Mouse (Mus musculus): ENCODE measurements at regions not wholly inside any gene's neighbourhood (a gene's known extent, or its start where the extent isn't known, plus 50 kb on each side); places are given as distances from the start of the nearest gene placed in this dataset.

DNA sequence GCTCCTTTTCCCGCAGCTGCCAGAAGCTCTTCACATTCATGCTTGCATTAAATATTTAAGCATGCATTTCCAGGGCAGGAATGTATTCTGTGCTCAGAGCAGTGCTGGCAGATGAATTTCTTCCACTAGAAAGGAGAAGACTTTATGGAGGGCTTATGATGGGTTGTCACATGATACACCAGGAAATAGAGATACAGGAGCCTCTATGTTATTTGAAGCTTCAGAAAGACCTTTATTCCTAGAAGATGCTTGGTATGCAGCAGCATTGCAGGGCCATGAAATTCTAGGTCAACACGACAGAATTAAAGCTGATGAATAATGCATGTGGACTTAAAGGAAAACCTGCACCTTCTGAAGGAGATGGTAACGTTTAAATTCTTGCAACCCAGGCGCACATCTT lies 212.1 kb downstream of the Adgrg6 start:
- DNase-seq (ENCODE audit: extremely low read depth, low read depth, low spot score): no peak
- H3K9ac ChIP-seq (ENCODE audit: low read depth, low read length): no peak overlapping the region
- 69% methylated on average over 4 of the region's 4 CpGs for WGBS
- H3K36me3 ChIP-seq (ENCODE audit: control insufficient read depth, insufficient read depth, low read length): no peaks in the 10 kb centered on the region
- H3K4me3 ChIP-seq (ENCODE audit: insufficient read depth, low read depth, low read length): no peak overlapping the region
- no peaks in the 10 kb centered on the region for H3K79me2 ChIP-seq (ENCODE audit: control insufficient read depth, insufficient read depth, low read length)
- no peaks in the 10 kb centered on the region for H3K4me1 ChIP-seq (ENCODE audit: control insufficient read depth, insufficient read depth, low read length)
- no peak for TF ChIP-seq POLR2A (IDR thresholded peaks at IDR 0.05; ENCODE audit: extremely low read depth, insufficient read depth, low read length)
- TF ChIP-seq CTCF (IDR thresholded peaks at IDR 0.05; ENCODE audit: low read depth, low read length): no peak
- H3K27ac ChIP-seq (replicated peaks; ENCODE audit: insufficient read depth, low read depth, low read length): no peak overlapping the region
- H3K27me3 ChIP-seq (ENCODE audit: control insufficient read depth, insufficient read depth, low read length): no peaks in the 10 kb centered on the region

DNA sequence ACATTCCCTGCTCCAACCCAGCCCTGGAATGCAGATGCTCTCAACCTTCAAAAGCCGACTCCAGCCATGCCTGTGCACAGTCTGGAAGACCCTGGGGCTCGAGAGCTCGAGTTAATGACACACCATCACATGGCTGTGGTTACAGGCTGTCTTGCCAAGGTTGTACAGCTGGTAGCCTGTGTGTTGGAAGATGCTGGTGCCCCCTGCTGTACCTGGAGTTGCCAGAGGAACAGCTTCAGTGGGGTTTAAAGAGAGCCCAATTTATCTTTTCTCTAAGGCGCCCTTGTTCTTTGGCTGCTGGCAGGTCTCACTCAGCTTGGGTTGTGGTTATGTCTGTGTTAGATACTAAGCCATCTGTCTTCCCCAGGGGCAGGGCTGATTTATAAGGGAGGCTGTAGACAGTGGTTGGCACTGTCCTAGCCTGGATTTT lies 212.8 kb downstream of the Adgrg6 start:
- H3K27me3 ChIP-seq (ENCODE audit: control insufficient read depth, insufficient read depth, low read length): no peaks in the 10 kb centered on the region
- TF ChIP-seq POLR2A (IDR thresholded peaks at IDR 0.05; ENCODE audit: extremely low read depth, insufficient read depth, low read length): no peak
- no peak for TF ChIP-seq CTCF (IDR thresholded peaks at IDR 0.05; ENCODE audit: low read depth, low read length)
- no peak overlapping the region for H3K4me3 ChIP-seq (ENCODE audit: insufficient read depth, low read depth, low read length)
- 62% methylated on average over 4 of the region's 4 CpGs for WGBS
- H3K79me2 ChIP-seq (ENCODE audit: control insufficient read depth, insufficient read depth, low read length): no peaks in the 10 kb centered on the region
- H3K4me1 ChIP-seq (ENCODE audit: control insufficient read depth, insufficient read depth, low read length): no peaks in the 10 kb centered on the region
- DNase-seq (ENCODE audit: extremely low read depth, low read depth, low spot score): no peak
- no peaks in the 10 kb centered on the region for H3K36me3 ChIP-seq (ENCODE audit: control insufficient read depth, insufficient read depth, low read length)
- H3K27ac ChIP-seq (replicated peaks; ENCODE audit: insufficient read depth, low read depth, low read length): no peak overlapping the region
- no peak overlapping the region for H3K9ac ChIP-seq (ENCODE audit: low read depth, low read length)

DNA sequence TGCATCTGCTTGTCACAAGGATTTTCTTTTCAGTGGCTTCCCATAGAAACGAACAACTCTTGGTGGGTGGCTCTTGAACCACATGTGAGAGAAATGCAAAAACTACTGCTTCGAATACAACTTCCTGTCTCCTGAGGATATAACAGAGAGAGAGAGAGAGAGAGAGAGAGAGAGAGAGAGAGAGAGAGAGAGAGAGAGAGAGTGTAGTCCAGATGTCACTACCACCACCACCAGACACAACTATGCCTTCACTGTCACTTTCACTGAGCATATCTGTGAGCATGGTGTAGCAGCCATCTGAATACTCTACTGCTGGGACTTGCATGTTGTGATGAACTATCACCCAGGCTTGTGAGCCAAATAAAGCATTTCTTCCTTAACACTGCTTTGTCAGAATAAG lies 216.6 kb downstream of the Adgrg6 start:
- DNase-seq (ENCODE audit: extremely low read depth, low read depth, low spot score): no peak
- Histone ChIP-seq H3K27me3 (ENCODE audit: control insufficient read depth, insufficient read depth, low read length) (no peaks in the 10 kb centered on the region), H3K27ac (replicated peaks; ENCODE audit: insufficient read depth, low read depth, low read length) (no peak overlapping the region), H3K9ac (ENCODE audit: low read depth, low read length) (no peak overlapping the region), H3K4me3 (ENCODE audit: insufficient read depth, low read depth, low read length) (no peak overlapping the region), H3K36me3 (ENCODE audit: control insufficient read depth, insufficient read depth, low read length) (no peaks in the 10 kb centered on the region), H3K79me2 (ENCODE audit: control insufficient read depth, insufficient read depth, low read length) (no peaks in the 10 kb centered on the region), H3K4me1 (ENCODE audit: control insufficient read depth, insufficient read depth, low read length) (no peaks in the 10 kb centered on the region)
- 63% methylated on average over 2 of the region's 2 CpGs for WGBS
- TF ChIP-seq CTCF (IDR thresholded peaks at IDR 0.05; ENCODE audit: low read depth, low read length): no peak
- TF ChIP-seq POLR2A (IDR thresholded peaks at IDR 0.05; ENCODE audit: extremely low read depth, insufficient read depth, low read length): no peak

DNA sequence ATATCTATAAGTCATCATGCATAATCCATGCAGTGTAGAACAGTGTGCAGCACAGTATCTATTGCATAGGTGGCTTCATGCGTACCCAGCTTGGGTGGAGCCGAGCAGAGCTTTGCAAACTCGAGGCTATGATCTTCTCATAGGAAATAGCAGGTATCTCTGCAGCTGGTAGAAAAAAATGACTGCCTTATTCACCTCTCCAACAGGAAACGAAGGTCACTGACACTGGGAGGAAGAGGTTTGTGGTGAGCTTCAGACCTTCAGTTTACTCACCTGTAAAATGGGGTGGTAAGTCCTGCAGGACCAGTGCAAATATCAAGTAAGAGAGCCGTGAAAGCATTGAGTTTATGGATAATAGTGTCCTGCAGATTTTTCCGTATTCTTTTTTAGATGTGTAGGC lies 219.2 kb downstream of the Adgrg6 start:
- WGBS: 74% methylated on average over 6 of the region's 6 CpGs
- Histone ChIP-seq H3K27ac (replicated peaks; ENCODE audit: insufficient read depth, low read depth, low read length) (no peak overlapping the region), H3K4me3 (ENCODE audit: insufficient read depth, low read depth, low read length) (no peak overlapping the region), H3K4me1 (ENCODE audit: control insufficient read depth, insufficient read depth, low read length) (no peaks in the 10 kb centered on the region), H3K27me3 (ENCODE audit: control insufficient read depth, insufficient read depth, low read length) (no peaks in the 10 kb centered on the region), H3K79me2 (ENCODE audit: control insufficient read depth, insufficient read depth, low read length) (no peaks in the 10 kb centered on the region), H3K36me3 (ENCODE audit: control insufficient read depth, insufficient read depth, low read length) (no peaks in the 10 kb centered on the region), H3K9ac (ENCODE audit: low read depth, low read length) (no peak overlapping the region)
- no peak for TF ChIP-seq CTCF (IDR thresholded peaks at IDR 0.05; ENCODE audit: low read depth, low read length)
- TF ChIP-seq POLR2A (IDR thresholded peaks at IDR 0.05; ENCODE audit: extremely low read depth, insufficient read depth, low read length): no peak
- DNase-seq (ENCODE audit: extremely low read depth, low read depth, low spot score): no peak

DNA sequence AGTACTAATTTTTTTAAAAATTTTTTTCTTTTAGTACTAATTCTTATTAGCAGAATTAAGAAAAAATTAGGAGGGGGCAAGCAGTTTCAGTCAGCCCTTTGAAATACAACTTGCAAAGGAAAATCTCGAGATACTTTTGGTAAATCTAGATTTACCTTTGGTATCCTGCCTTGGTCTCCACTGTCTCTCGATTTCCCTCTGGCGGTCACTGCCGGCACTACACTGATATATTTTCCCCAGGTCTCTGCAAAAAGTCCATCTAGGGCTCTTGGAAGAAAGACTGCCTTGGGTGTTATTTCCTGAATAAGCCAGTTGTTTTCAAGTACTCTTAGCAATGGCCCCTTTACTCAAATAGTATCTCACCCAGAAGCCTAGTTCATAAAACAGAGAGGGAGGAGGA lies 224.0 kb downstream of the Adgrg6 start:
- 2% methylated on average over 4 of the region's 4 CpGs for WGBS

DNA sequence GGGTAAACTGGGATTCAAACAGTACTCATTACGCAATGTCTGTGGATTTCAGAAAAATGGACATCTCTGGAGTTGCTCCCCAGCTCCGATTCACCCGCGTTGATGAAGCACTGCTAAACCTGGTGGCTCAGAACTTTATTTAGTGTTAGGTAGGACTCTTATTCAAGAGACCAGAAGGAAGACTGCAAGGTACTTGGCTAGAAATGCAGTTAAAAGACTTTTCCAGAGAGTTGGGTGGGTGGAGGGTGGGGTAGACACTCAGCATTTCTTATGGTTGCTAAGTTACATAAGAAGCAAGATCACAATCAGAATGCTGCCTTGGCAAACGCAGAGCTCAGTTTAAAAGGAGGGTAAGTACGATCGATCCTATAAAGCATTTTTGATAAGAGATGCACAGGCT lies 230.2 kb downstream of the Adgrg6 start:
- H3K4me3 ChIP-seq (ENCODE audit: insufficient read depth, low read depth, low read length): no peak overlapping the region
- H3K36me3 ChIP-seq (ENCODE audit: control insufficient read depth, insufficient read depth, low read length): no peaks in the 10 kb centered on the region
- TF ChIP-seq CTCF (IDR thresholded peaks at IDR 0.05; ENCODE audit: low read depth, low read length) (no peak), POLR2A (IDR thresholded peaks at IDR 0.05; ENCODE audit: extremely low read depth, insufficient read depth, low read length) (no peak)
- WGBS: 86% methylated on average over 7 of the region's 7 CpGs
- H3K4me1 ChIP-seq (ENCODE audit: control insufficient read depth, insufficient read depth, low read length): no peaks in the 10 kb centered on the region
- no peaks in the 10 kb centered on the region for H3K79me2 ChIP-seq (ENCODE audit: control insufficient read depth, insufficient read depth, low read length)
- H3K27me3 ChIP-seq (ENCODE audit: control insufficient read depth, insufficient read depth, low read length): no peaks in the 10 kb centered on the region
- no peak overlapping the region for H3K27ac ChIP-seq (replicated peaks; ENCODE audit: insufficient read depth, low read depth, low read length)
- no peak for DNase-seq (ENCODE audit: extremely low read depth, low read depth, low spot score)
- H3K9ac ChIP-seq (ENCODE audit: low read depth, low read length): no peak overlapping the region

More for the DNA sequence above, 224.0 kb downstream of the Adgrg6 start:
- Histone ChIP-seq H3K36me3 (ENCODE audit: control insufficient read depth, insufficient read depth, low read length) (no peaks in the 10 kb centered on the region), H3K79me2 (ENCODE audit: control insufficient read depth, insufficient read depth, low read length) (no peaks in the 10 kb centered on the region), H3K4me3 (ENCODE audit: insufficient read depth, low read depth, low read length) (no peak overlapping the region), H3K4me1 (ENCODE audit: control insufficient read depth, insufficient read depth, low read length) (no peaks in the 10 kb centered on the region), H3K27ac (replicated peaks; ENCODE audit: insufficient read depth, low read depth, low read length) (no peak overlapping the region), H3K27me3 (ENCODE audit: control insufficient read depth, insufficient read depth, low read length) (no peaks in the 10 kb centered on the region), H3K9ac (ENCODE audit: low read depth, low read length) (no peak overlapping the region)
- TF ChIP-seq POLR2A (IDR thresholded peaks at IDR 0.05; ENCODE audit: extremely low read depth, insufficient read depth, low read length) (no peak), CTCF (IDR thresholded peaks at IDR 0.05; ENCODE audit: low read depth, low read length) (peak; percentile 71; the same call in 1 of the 2 replicates)
- peak; percentile 12 for DNase-seq (ENCODE audit: extremely low read depth, low read depth, low spot score)

Data from liver, adult 2 months (tissue).